Mouse (Mus musculus): ENCODE measurements around the gene Aloxe3.

The Aloxe3 gene

GRCm38 (mm10) chr11:69095511-69096231 is 30.0 kb upstream of the Aloxe3 start:
- DNase-seq (ENCODE audit: low spot score in 2 of 2), result no peak

GRCm38 (mm10) chr11:69096360-69096986 is 29.2 kb upstream of the Aloxe3 start:
- DNase-seq (ENCODE audit: low spot score in 2 of 2), result no peak

- DNase-seq (ENCODE audit: low spot score in 2 of 2), result peak; percentile 99 to 100
These were observed 28.5 kb upstream of the Aloxe3 start for GRCm38 (mm10) chr11:69096987-69097900.

GRCm38 (mm10) chr11:69098039-69098761 is 27.5 kb upstream of the Aloxe3 start:
- DNase-seq (ENCODE audit: low spot score in 2 of 2), result no peak

GRCm38 (mm10) chr11:69098762-69099091 is 27.0 kb upstream of the Aloxe3 start:
- peak; percentile 93 to 95 for DNase-seq (ENCODE audit: low spot score in 2 of 2)

GRCm38 (mm10) chr11:69099177-69099914 is 26.4 kb upstream of the Aloxe3 start:
- DNase-seq (ENCODE audit: low spot score in 2 of 2), result peak; percentile 80 to 81

- peak; percentile 84 to 92 for DNase-seq (ENCODE audit: low spot score in 2 of 2)
These were observed 25.8 kb upstream of the Aloxe3 start for GRCm38 (mm10) chr11:69099915-69100345.

- DNase-seq (ENCODE audit: low spot score in 2 of 2), result no peak
These were observed 24.9 kb upstream of the Aloxe3 start for GRCm38 (mm10) chr11:69100639-69101360.

- DNase-seq (ENCODE audit: low spot score in 2 of 2), result no peak
These were observed 23.9 kb upstream of the Aloxe3 start for GRCm38 (mm10) chr11:69101604-69102402.

GRCm38 (mm10) chr11:69102403-69102725 is 23.3 kb upstream of the Aloxe3 start:
- no peak for DNase-seq (ENCODE audit: low spot score in 2 of 2)

GRCm38 (mm10) chr11:69103121-69103520 is 22.6 kb upstream of the Aloxe3 start:
- no peak for DNase-seq (ENCODE audit: low spot score in 2 of 2)

- DNase-seq (ENCODE audit: low spot score in 2 of 2), result no peak
These were observed 21.9 kb upstream of the Aloxe3 start for GRCm38 (mm10) chr11:69103531-69104435.

GRCm38 (mm10) chr11:69104487-69104886 is 21.2 kb upstream of the Aloxe3 start:
- no peak for DNase-seq (ENCODE audit: low spot score in 2 of 2)

GRCm38 (mm10) chr11:69105227-69105626 is 20.5 kb upstream of the Aloxe3 start:
- no peak for DNase-seq (ENCODE audit: low spot score in 2 of 2)

- DNase-seq (ENCODE audit: low spot score in 2 of 2), result no peak
These were observed 19.9 kb upstream of the Aloxe3 start for GRCm38 (mm10) chr11:69105796-69106195.

- DNase-seq (ENCODE audit: low spot score in 2 of 2), result no peak
These were observed 19.4 kb upstream of the Aloxe3 start for GRCm38 (mm10) chr11:69106299-69106698.

GRCm38 (mm10) chr11:69106842-69107241 is 18.9 kb upstream of the Aloxe3 start:
- DNase-seq (ENCODE audit: low spot score in 2 of 2), result no peak

GRCm38 (mm10) chr11:69107676-69108075 is 18.0 kb upstream of the Aloxe3 start:
- DNase-seq (ENCODE audit: low spot score in 2 of 2), result no peak

- DNase-seq (ENCODE audit: low spot score in 2 of 2), result no peak
These were observed 17.5 kb upstream of the Aloxe3 start for GRCm38 (mm10) chr11:69108223-69108622.
